Mouse (Mus musculus) CH12.LX (cell line): ENCODE data around the gene Adam15. TPM values are rescaled to one million over a fixed set of nuclear protein-coding genes. Genes with fewer than 3 reads are reported as not detected.

Experiments
- DNase-seq: peaks from one replicate; pipeline ENCODE4 v3.0.0-alpha.2; 2013; ENCODE audit errors: extremely low read depth
- H3K27ac ChIP-seq: 2 replicates; pipeline ENCODE4 v1.5.1; 2012; ENCODE audit warnings: low read depth, mild to moderate bottlenecking, control low read depth, moderate library complexity; ENCODE audit not compliant: insufficient read depth
- H3K27me3 ChIP-seq: replicated peaks from 2 replicates; pipeline ENCODE3; 2012; ENCODE audit warnings: inconsistent platforms
- H3K36me3 ChIP-seq, 2 experiments: replicated peaks in 1 of 2; 2 replicates each; pipeline versions ENCODE3 to v1.6.1; 2012; ENCODE audit warnings: inconsistent platforms in 1 of 2, low read length in 1 of 2, mild to moderate bottlenecking in 1 of 2, mixed read lengths in 1 of 2, moderate library complexity in 1 of 2; ENCODE audit not compliant: control insufficient read depth in 1 of 2, insufficient read depth in 1 of 2
- H3K4me1 ChIP-seq, 2 experiments: 2 replicates each; pipeline ENCODE4 v1.6.1; 2012; ENCODE audit warnings: inconsistent platforms in 1 of 2, moderate library complexity in 1 of 2; ENCODE audit not compliant: insufficient read depth in 2 of 2, control insufficient read depth in 1 of 2
- H3K4me2 ChIP-seq: 2 replicates; pipeline ENCODE4 v1.6.1; 2012; ENCODE audit warnings: low read depth, mild to moderate bottlenecking, control low read depth; ENCODE audit not compliant: poor library complexity, insufficient read depth, severe bottlenecking
- H3K4me3 ChIP-seq, 3 experiments: fragments of 150-350 bp in 1 of 3; sonication (generic) in 1 of 3; replicated peaks in 1 of 3; 2 replicates each; pipeline versions ENCODE3 to v1.5.1; 2011 to 2012; ENCODE audit warnings: low read depth in 2 of 3, low read length in 2 of 3, mild to moderate bottlenecking in 2 of 3, moderate library complexity in 2 of 3, control low read depth in 1 of 3, improper control_type of control experiment in 1 of 3, inconsistent platforms in 1 of 3, mixed read lengths in 1 of 3; ENCODE audit not compliant: poor library complexity in 1 of 3
- H3K79me2 ChIP-seq: replicated peaks from 2 replicates; pipeline ENCODE4 v1.6.1; 2012; ENCODE audit warnings: mild to moderate bottlenecking, moderate library complexity; ENCODE audit not compliant: control insufficient read depth, poor library complexity, insufficient read depth, severe bottlenecking; ENCODE audit errors: extremely low read depth
- H3K9ac ChIP-seq: 2 replicates; pipeline ENCODE4 v1.6.1; 2012; ENCODE audit warnings: low read depth, mild to moderate bottlenecking, control low read depth, moderate library complexity; ENCODE audit not compliant: insufficient read depth
- H3K9me3 ChIP-seq: replicated peaks from 2 replicates; pipeline ENCODE3; 2012; ENCODE audit warnings: low read length, inconsistent platforms, mixed read lengths
- CHD1 ChIP-seq: IDR thresholded peaks from 2 replicates; pipeline ENCODE4 v1.6.1; 2012; ENCODE audit warnings: low read depth, low read length, improper control_type of control experiment, inconsistent platforms
- CHD2 ChIP-seq: IDR thresholded peaks from 2 replicates; pipeline ENCODE4 v1.6.1; 2011; ENCODE audit warnings: low read length, improper control_type of control experiment
- E2F4 ChIP-seq: IDR thresholded peaks from 2 replicates; pipeline ENCODE4 v1.6.1; 2011; ENCODE audit warnings: low read depth, low read length, improper control_type of control experiment; ENCODE audit not compliant: insufficient replicate concordance
- EP300 ChIP-seq: IDR thresholded peaks from 2 replicates; pipeline ENCODE4 v1.6.1; 2011; ENCODE audit warnings: low read length, improper control_type of control experiment
- NELFE ChIP-seq: IDR thresholded peaks from 2 replicates; pipeline ENCODE4 v1.6.1; 2011; ENCODE audit warnings: low read depth, low read length, improper control_type of control experiment
- NRF1 ChIP-seq: IDR thresholded peaks from 2 replicates; pipeline ENCODE4 v1.6.1; 2014; ENCODE audit warnings: low read depth, mild to moderate bottlenecking, inconsistent platforms, low read length, improper control_type of control experiment, moderate library complexity
- POLR2AphosphoS2 ChIP-seq: IDR thresholded peaks from 2 replicates; pipeline ENCODE4 v1.6.1; 2011; ENCODE audit warnings: low read depth, low read length, improper control_type of control experiment
- RAD21 ChIP-seq: IDR thresholded peaks from 2 replicates; pipeline ENCODE4 v1.6.1; 2011; ENCODE audit warnings: low read depth, mild to moderate bottlenecking, low read length, improper control_type of control experiment, moderate library complexity
- RCOR1 ChIP-seq: conservative IDR thresholded peaks from 2 replicates; pipeline ENCODE4 v1.6.1; 2012; ENCODE audit warnings: low read depth, mild to moderate bottlenecking, inconsistent platforms, low read length, improper control_type of control experiment
- SMC3 ChIP-seq: IDR thresholded peaks from 2 replicates; pipeline ENCODE4 v1.6.1; 2011; ENCODE audit warnings: low read depth, low read length, improper control_type of control experiment
- TBP ChIP-seq: conservative IDR thresholded peaks from 2 replicates; pipeline ENCODE4 v1.6.1; 2011; ENCODE audit warnings: low read depth, low read length, improper control_type of control experiment
- TCF12 ChIP-seq: IDR thresholded peaks from 2 replicates; pipeline ENCODE4 v1.6.1; 2014; ENCODE audit warnings: low read depth, mild to moderate bottlenecking, inconsistent platforms, low read length, improper control_type of control experiment
- UBTF ChIP-seq: IDR thresholded peaks from 2 replicates; pipeline ENCODE4 v1.6.1; 2012; ENCODE audit warnings: low read depth, mild to moderate bottlenecking, inconsistent platforms, low read length, improper control_type of control experiment, moderate library complexity
- USF1 ChIP-seq: IDR thresholded peaks from 2 replicates; pipeline ENCODE4 v1.6.1; 2014; ENCODE audit warnings: low read depth, mild to moderate bottlenecking, inconsistent platforms, low read length, improper control_type of control experiment
- ZKSCAN1 ChIP-seq: IDR thresholded peaks from 2 replicates; pipeline ENCODE4 v1.6.1; 2012; ENCODE audit warnings: low read depth, inconsistent platforms, low read length, improper control_type of control experiment, borderline replicate concordance
- ZNF384 ChIP-seq: IDR thresholded peaks from 2 replicates; pipeline ENCODE4 v1.6.1; 2012; ENCODE audit warnings: low read depth, low read length, improper control_type of control experiment, inconsistent platforms
- dilution Hi-C: fragments of 300-500 bp; cut with MboI; formaldehyde crosslinking; loops from 2 replicates; pipeline ENCODE4 v1.14.3; 2020; ENCODE audit warnings: low sequenced_read_pairs; ENCODE audit not compliant: extremely low pct_unique_long_range_greater_than_20kb, extremely low pct_ligation_motif_present
- in situ Hi-C: fragments of 300-500 bp; cut with MboI; formaldehyde crosslinking; loops from 3 replicates; pipeline ENCODE4 v1.14.3; 2019; ENCODE audit warnings: low sequenced_read_pairs, low pct_ligation_motif_present, low pct_unique_long_range_greater_than_20kb, mixed read lengths
- polyA plus RNA-seq: library from polyadenylated mRNA; unstranded; fragments of >175 nt; gene quantifications from 2 replicates; pipeline ENCODE4 v1.2.1, GENCODE M21; 2012; ENCODE audit warnings: low read depth; ENCODE audit not compliant: insufficient read length
- total RNA-seq, 2 experiments: library from RNA; depleted of rRNA; stranded (reverse); fragments of 300-350 nt in 1 of 2; fragments of >200 nt in 1 of 2; gene quantifications; 2 replicates each; pipeline ENCODE4 v1.2.3; 2012 to 2014

The Adam15 gene
- total and polyA plus RNA-seq, 3 experiments, result 5.8 to 39.1 (median 26.5) TPM

GRCm38 (mm10) chr3:89322131-89322500 lies 27.7 kb downstream of the Adam15 start:
- Histone ChIP-seq H3K36me3 (no peaks in the 10 kb centered on the region), H3K27me3 (peaks cover 83% of the 10 kb centered on the region), H3K79me2 (no peaks in the 10 kb centered on the region), H3K9ac (no peak overlapping the region), H3K4me3 (peak overlapping the region in 2 of 3 experiments; percentile 4 to 53), H3K4me2 (peak overlapping the region; percentile 88), H3K27ac (no peak overlapping the region), H3K9me3 (peaks cover 3% of the 10 kb centered on the region), H3K4me1 (peaks cover 24 to 41% of the 10 kb centered on the region in 2 experiments)
- TF ChIP-seq NRF1 (no peak), RCOR1 (no peak), POLR2AphosphoS2 (no peak), E2F4 (no peak), TCF12 (no peak), USF1 (no peak), SMC3 (no peak), ZKSCAN1 (no peak), EP300 (no peak), RAD21 (no peak), ZNF384 (no peak), NELFE (no peak), CHD2 (no peak), CHD1 (no peak)
- in situ Hi-C loops, result no loop called here
- no peak for DNase-seq
- dilution Hi-C loops, result no loop called here

- no peak overlapping the region for H3K9ac ChIP-seq
- no peaks in the 10 kb centered on the region for H3K36me3 ChIP-seq
- dilution Hi-C loops (no loop called here), in situ Hi-C loops (no loop called here)
- H3K4me2 ChIP-seq, result peak overlapping the region; percentile 88
- peaks cover 25 to 46% of the 10 kb centered on the region in 2 experiments for H3K4me1 ChIP-seq
- no peak for DNase-seq
- H3K4me3 ChIP-seq, result peak overlapping the region in 1 of 3 experiments; percentile 20
- H3K9me3 ChIP-seq, result peaks cover 3% of the 10 kb centered on the region
- no peak overlapping the region for H3K27ac ChIP-seq
- H3K27me3 ChIP-seq, result peaks cover 82% of the 10 kb centered on the region
- TF ChIP-seq POLR2AphosphoS2 (no peak), ZKSCAN1 (no peak), TBP (no peak), E2F4 (no peak), NRF1 (no peak), UBTF (0 out of 2 replicates have a peak, but pooled peaks have one; percentile 17)
- H3K79me2 ChIP-seq, result no peaks in the 10 kb centered on the region
Observed at GRCm38 (mm10) chr3:89321183-89322130, 28.3 kb downstream of the Adam15 start.
